8 mouse cellular contexts compared by ENCODE assay signal in the genomic region with DNA sequence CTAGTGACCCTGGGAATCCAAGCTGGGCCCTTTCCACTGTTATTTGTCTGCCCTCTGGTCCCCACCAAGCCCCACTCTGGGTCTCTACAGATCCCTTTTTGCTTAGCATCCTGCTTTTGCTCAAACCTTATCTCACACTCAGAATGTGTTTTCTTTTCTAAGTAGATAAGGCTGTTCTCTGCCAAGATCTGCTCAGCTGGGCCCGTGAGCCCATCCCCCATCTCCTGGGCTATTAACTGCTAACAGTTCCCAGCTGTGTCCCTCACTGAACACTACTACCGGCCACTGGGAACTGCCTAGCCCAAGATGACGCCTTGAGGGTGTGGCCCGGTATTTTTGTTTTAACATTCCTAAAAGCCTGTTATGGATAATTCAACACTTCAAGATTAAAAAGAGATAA. TPM values are rescaled to one million over a fixed set of nuclear protein-coding genes. Genes with fewer than 3 reads are reported as not detected.
DNase-seq lines count a peak whose midpoint lies in the region; ATAC-seq lines count a peak whose summit lies in the region.

No protein-coding gene starts in this region.

- no peaks in the 10 kb centered on the region for H3K4me1 ChIP-seq in forebrain, embryonic 15.5 days
- no peaks in the 10 kb centered on the region for H3K4me1 ChIP-seq in forebrain, embryonic 16.5 days (replicated peaks; ENCODE audit: control insufficient read depth, insufficient read depth, low read length)

- no peak overlapping the region for H3K9ac ChIP-seq in forebrain, embryonic 15.5 days (replicated peaks)
- no peak overlapping the region for H3K9ac ChIP-seq in forebrain, embryonic 16.5 days (replicated peaks; ENCODE audit: low read depth, low read length)

- no peaks in the 10 kb centered on the region for H3K27me3 ChIP-seq in forebrain, embryonic 15.5 days
- H3K27me3 ChIP-seq in forebrain, embryonic 16.5 days (replicated peaks; ENCODE audit: control insufficient read depth, insufficient read depth, low read length), result no peaks in the 10 kb centered on the region

- 50% methylated on average over 4 of the region's 4 CpGs for WGBS in forebrain, embryonic 15.5 days
- 45% methylated on average over 4 of the region's 4 CpGs for WGBS in forebrain, embryonic 16.5 days

- ATAC-seq in forebrain, embryonic 15.5 days (replicated peaks), result 0 out of 2 replicates have a peak, but pooled peaks have one; percentile 38
- no peak for ATAC-seq in forebrain, embryonic 16.5 days
- ATAC-seq in megakaryocyte, adult 5-6 weeks (ENCODE audit: poor library complexity, severe bottlenecking), result no peak
- no peak for ATAC-seq in frontal cortex, adult (ENCODE audit: low TSS enrichment)

- H3K9me3 ChIP-seq in forebrain, embryonic 15.5 days, result no peaks in the 10 kb centered on the region
- H3K9me3 ChIP-seq in forebrain, embryonic 16.5 days (ENCODE audit: control insufficient read depth, low read length), result no peaks in the 10 kb centered on the region

- H3K27ac ChIP-seq in forebrain, embryonic 15.5 days (replicated peaks), result no peak overlapping the region
- no peak overlapping the region for H3K27ac ChIP-seq in forebrain, embryonic 16.5 days (ENCODE audit: low read length)

- no peaks in the 10 kb centered on the region for H3K36me3 ChIP-seq in forebrain, embryonic 15.5 days
- no peaks in the 10 kb centered on the region for H3K36me3 ChIP-seq in forebrain, embryonic 16.5 days (ENCODE audit: control insufficient read depth, insufficient read depth)

- no peak overlapping the region for H3K4me3 ChIP-seq in forebrain, embryonic 15.5 days
- no peak overlapping the region for H3K4me3 ChIP-seq in forebrain, embryonic 16.5 days (replicated peaks; ENCODE audit: low read length)

- H3K4me2 ChIP-seq in forebrain, embryonic 15.5 days (replicated peaks), result no peak overlapping the region
- H3K4me2 ChIP-seq in forebrain, embryonic 16.5 days (ENCODE audit: low read length), result no peak overlapping the region

- peak; percentile 41 for DNase-seq in gastrocnemius, postnatal 10 days
- DNase-seq in kidney, adult 9 months, result peak; percentile 48
- peak; percentile 34 for DNase-seq in lung, postnatal 25 days (ENCODE audit: low spot score)
- DNase-seq in left cerebral cortex, adult 9 months (ENCODE audit: low spot score in 2 of 2), result no peak

RNA-seq across cellular contexts. Expression of a gene that starts 8.8 kb away (rescaled TPM):
- 1.9 and 2.2 TPM in 2 replicates for polyA plus RNA-seq in forebrain, embryonic 15.5 days (2015; fragmentation: Nextera tagmentation; extraction: Ambion mirVana)
- polyA plus RNA-seq in forebrain, embryonic 16.5 days (2015; fragmentation: Nextera tagmentation; extraction: Ambion mirVana), result 2.1 and 2.5 TPM in 2 replicates
- 100 to 1,000 TPM; 212 to 274 TPM for total RNA-seq in gastrocnemius, postnatal 10 days (2021)
- 0.16 and 0.18 TPM in 2 replicates for total RNA-seq in megakaryocyte, adult 5-6 weeks (2015)
- total RNA-seq in megakaryocyte, adult 5-6 weeks (2017), result 0.37 TPM in 2 replicates

RNA-seq across cellular contexts. Expression of a gene that starts 11.7 kb away (rescaled TPM):
- polyA plus RNA-seq in forebrain, embryonic 15.5 days (2015; fragmentation: Nextera tagmentation; extraction: Ambion mirVana), result 0.09 and 0.23 TPM in 2 replicates
- polyA plus RNA-seq in forebrain, embryonic 16.5 days (2015; fragmentation: Nextera tagmentation; extraction: Ambion mirVana), result 0.35 TPM in 1 of 2 replicates, not detected in the other
- under 1 TPM; 0.23 to 0.38 TPM for total RNA-seq in gastrocnemius, postnatal 10 days (2021)
- not detected in 2 replicates for total RNA-seq in megakaryocyte, adult 5-6 weeks (2015)
- not detected in 2 replicates for total RNA-seq in megakaryocyte, adult 5-6 weeks (2017)

Comparison
In these comparisons a context has a peak if more than half of its experiments do, and no peak if none do; other contexts are left out.
1. DNase-seq: peak in gastrocnemius, postnatal 10 days (single experiment), kidney, adult 9 months (single experiment) and lung, postnatal 25 days (single experiment); none in left cerebral cortex, adult 9 months (0 of 2).
2. RNA of a gene that starts 8.8 kb away (total RNA-seq): 212 to 274 TPM in gastrocnemius, postnatal 10 days; 0.16 to 0.37 TPM in megakaryocyte, adult 5-6 weeks; every median in the first group is over 100 times any median in the second.